Mouse (Mus musculus) bone marrow macrophage, adult 2 months (primary cell): ENCODE results near the gene Mta3.

Experiments
- CTCF ChIP-seq: IDR thresholded peaks from 2 replicates; pipeline ENCODE4 v1.5.1; 2012; ENCODE audit warnings: low read depth, mild to moderate bottlenecking, low read length, moderate library complexity
- POLR2A ChIP-seq: IDR thresholded peaks from 2 replicates; pipeline ENCODE4 v1.6.1; 2012; ENCODE audit warnings: mild to moderate bottlenecking, low read depth, low read length, borderline replicate concordance

DNA sequence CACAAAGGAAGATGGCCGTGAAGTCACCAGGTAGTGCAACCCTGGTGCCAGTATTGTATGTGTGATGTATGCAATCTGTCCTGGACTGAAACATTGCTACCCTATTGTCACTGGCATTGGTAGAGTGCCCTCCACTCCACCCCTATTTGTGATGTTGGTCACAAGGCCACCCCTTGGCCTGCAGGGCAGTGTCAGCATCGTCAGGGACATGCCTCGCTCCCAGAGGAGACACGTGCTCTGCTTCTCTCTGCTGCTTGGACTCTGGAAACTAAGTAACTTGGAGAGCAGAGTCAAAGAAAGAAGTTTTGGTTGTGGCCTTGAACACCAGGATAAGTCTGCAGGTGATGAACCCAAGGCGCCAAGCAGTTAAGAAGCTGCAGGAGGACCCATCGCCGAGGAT lies 65.0 kb downstream of the Mta3 start:
- TF ChIP-seq POLR2A = no peak
- TF ChIP-seq CTCF = no peak
